Mouse (Mus musculus) thymus, adult 2 months (tissue): ENCODE results near the gene Eif2ak1.
"Not testable (repeated sequence)": the region's sequence is repeated elsewhere in the genome, so short reads cannot be mapped to it uniquely, and the experiment has no call there.

ENCODE experiments used
- CTCF ChIP-seq: fragments of 200-500 bp; IDR thresholded peaks from 2 replicates; pipeline ENCODE4 v1.5.1; 2012; ENCODE audit warnings: mild to moderate bottlenecking, control low read depth, low read length, moderate library complexity, borderline replicate concordance; ENCODE audit not compliant: control insufficient read depth, poor library complexity, insufficient read depth; ENCODE audit errors: extremely low read depth
- POLR2A ChIP-seq: fragments of 200-500 bp; IDR thresholded peaks from 2 replicates; pipeline ENCODE4 v1.6.1; 2012; ENCODE audit warnings: mild to moderate bottlenecking, low read length, control low read depth, moderate library complexity; ENCODE audit not compliant: control insufficient read depth, poor library complexity, insufficient read depth; ENCODE audit errors: extremely low read depth

DNA sequence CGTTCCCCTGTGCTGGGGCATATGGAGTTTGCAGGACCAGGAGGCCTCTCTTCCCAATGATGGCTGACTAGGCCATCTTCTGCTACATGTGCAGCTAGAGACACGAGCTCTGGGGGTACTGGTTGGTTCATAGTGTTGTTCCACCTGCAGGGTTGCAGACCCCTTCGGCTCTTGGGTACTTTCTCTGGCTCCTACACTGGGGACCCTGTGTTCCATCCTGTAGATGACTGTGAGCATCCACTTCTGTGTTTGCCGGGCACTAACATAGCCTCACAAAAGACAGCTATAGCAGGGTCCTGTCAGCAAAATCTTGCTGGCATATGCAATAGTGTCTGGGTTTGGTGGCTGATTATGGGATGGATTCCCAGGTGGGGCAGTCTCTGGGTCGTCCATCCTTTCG is 16.4 kb upstream of the Eif2ak1 start:
- TF ChIP-seq POLR2A, CTCF: not testable (repeated sequence)
